Mouse (Mus musculus) left cerebral cortex, adult 2 months (tissue): ENCODE data around the gene Rab40b. TPM values are rescaled to one million over a fixed set of nuclear protein-coding genes. Genes with fewer than 3 reads are reported as not detected.

Experiments
- DNase-seq, 2 experiments: peaks; one replicate each; pipeline ENCODE4 v3.0.0; 2021 to 2022; ENCODE audit warnings: low spot score in 2 of 2, mixed read lengths in 1 of 2; ENCODE audit errors: extremely low spot score in 1 of 2
- H3K27ac ChIP-seq: fragments of 200-600 bp; 2 replicates; pipeline ENCODE4 v1.8.1; 2022
- H3K4me3 ChIP-seq: fragments of 200-600 bp; 2 replicates; pipeline ENCODE4 v1.8.1; 2022
- CTCF ChIP-seq: fragments of 200-600 bp; IDR thresholded peaks from 2 replicates; pipeline ENCODE4 v1.8.1; 2022; ENCODE audit warnings: antibody characterized with exemption, mild to moderate bottlenecking, moderate library complexity
- intact Hi-C: fragments of 180-260 bp; cut with DNase I; formaldehyde crosslinking; loops from one replicate; pipeline ENCODE4 v1.15.1; 2025
- long read RNA-seq, 2 experiments: library from polyadenylated mRNA; stranded (forward); transcript quantifications; one replicate each; pipeline ENCODE4 v2.0.0; 2021; ENCODE audit warnings: borderline mapping rate in 2 of 2
- total RNA-seq, 2 experiments: library from RNA; stranded (reverse); gene quantifications; 2 replicates each; pipeline ENCODE4 v1.2.3; 2021

Gene Rab40b
- 10 to 100 TPM; 43.5 to 53.4 TPM for total RNA-seq
- long read RNA-seq, experiment 1, transcript Rab40b-201 (6 exons, 1,861 nt), result major isoform, 39 of 48 reads
- long read RNA-seq, experiment 1, partial matches to known transcripts, result 3 of 48 reads
- long read RNA-seq, experiment 1, other reads (novel, unspliced or antisense), result 6 of 48 reads
- long read RNA-seq, experiment 2, transcript Rab40b-201 (6 exons, 1,861 nt), result major isoform, 31 of 39 reads
- long read RNA-seq, experiment 2, partial matches to known transcripts, result 3 of 39 reads
- long read RNA-seq, experiment 2, other reads (novel, unspliced or antisense), result 5 of 39 reads

DNA sequence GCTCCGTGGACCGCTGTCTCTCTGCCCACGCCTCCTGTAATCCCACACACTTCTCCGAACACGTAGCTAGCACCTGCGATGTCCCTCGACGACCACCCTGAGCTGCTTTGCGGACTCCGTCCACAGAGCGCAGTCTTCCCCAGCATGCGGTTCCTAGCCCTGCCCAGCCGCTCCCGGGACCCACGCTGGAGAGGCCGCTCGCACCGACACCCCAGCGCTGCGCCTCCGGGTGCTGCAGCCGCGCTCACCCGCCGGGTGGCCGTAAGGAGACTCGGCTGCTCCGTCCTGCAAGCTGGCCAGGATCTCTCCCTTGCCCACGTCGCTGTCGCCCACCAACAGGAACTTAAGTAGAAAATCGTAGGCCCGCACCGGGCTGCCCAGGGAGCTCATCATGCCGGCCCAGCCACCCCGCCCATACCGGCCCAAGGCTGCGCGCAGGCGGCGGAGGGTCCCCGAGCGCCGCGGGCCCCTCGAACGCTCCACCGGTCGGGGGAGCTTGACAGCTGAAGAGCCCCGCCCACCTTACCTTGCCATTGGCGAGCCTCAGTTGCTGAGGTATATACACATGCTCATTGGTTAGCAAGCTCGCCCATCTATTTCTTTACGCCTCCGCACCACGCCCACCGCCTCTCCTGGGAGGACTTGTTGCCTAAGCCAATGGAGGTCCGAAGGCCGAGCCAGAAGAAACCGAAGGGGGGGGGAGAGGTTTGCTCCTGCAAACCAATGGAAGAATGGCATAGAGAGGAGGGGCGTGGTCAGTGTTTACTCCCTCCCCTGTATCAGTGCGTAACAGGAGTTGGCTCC, at the start of gene Rab40b:
TSS of gene Rab40b (minus strand) at position 502 of the 804 bp plus-strand sequence.
- TF ChIP-seq CTCF, result no peak; the same call in 1 of the 2 replicates
- intact Hi-C loops, result loop anchor here (1.0 kb wide), 3 partner anchors 19 to 46 kb away; partner anchors contain the start of gene Fn3k
- peak within 1 kb of the TSS; percentile 88 for H3K27ac ChIP-seq
- peak; percentile 93 to 95 for DNase-seq
- H3K4me3 ChIP-seq, result peak within 1 kb of the TSS; percentile 85

DNA sequence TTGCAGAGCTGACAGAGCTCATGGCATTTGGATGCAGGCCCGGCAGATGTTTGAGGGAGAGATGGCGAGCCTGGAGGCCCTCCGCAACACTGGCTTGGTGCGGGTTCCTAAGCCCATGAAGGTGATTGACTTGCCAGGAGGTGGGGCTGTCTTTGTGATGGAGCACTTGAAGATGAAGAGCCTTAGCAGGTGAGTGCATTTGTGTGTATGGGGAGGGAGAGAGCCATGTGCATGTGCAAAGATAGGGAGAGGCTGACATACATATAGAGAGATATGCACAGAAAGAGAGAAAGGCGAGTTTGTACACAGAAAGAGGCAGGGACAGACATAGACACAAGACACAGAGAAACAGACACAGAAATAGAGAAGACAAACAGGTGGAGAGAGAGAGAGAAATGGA, 49.2 kb upstream of the Rab40b start:
- no peak for DNase-seq
- Histone ChIP-seq H3K4me3 (peak overlapping the region; percentile 15; the same call in 1 of the 2 replicates), H3K27ac (peak overlapping the region; percentile 32; the same call in 1 of the 2 replicates)
- TF ChIP-seq CTCF, result no peak
- intact Hi-C loops, result loop anchor here (10.0 kb wide), 1 partner anchor 202 kb away; the partner anchor contains the start of gene Narf

DNA sequence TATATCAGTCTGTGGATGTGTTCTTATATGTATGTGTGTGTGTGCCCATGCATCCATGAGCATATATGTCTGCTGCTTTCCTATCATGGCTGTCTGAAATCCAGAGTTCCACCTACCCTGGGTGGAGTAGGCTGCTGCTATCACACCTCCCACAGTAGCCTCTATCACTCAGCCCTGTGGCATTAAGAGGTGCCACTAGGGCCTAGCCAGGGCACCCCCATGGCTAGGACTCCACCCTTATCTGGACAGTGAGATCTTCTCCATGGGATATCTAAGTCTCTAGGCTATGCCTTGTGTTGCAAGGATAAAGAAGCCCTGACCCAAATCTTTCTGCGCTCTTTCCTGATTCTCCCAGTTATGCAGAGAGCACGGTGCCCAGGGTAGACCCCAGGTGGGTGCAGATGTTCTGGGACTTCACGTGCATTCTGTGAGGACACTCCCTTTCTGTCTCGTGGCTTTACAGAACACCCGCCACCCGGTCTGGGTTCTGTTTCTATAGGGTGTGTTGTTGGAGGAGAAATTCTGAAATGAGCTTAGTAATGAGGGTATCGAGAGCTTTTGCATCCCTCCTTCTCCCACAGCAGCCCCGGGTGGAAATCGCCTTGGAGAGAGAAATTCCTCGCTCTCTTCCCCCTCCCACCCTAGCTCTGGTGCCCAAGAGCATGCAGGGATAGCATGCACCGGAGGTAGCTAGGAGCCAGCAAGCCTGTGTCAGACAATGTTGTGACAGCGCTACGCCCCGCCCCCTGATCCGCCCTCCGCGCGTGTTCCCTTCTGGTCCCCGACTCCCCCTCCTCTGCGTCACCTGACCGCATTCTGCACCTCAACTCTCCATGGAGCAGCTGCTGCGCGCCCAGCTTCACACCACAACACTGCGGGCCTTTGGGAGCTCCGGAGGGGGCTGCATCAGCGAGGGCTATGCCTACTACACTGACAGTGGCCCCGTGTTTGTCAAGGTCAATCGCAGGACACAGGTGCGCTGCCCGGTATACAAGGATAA, 46.4 kb upstream of the Rab40b start, which contains the start of gene Fn3k:
TSS of gene Fn3k (plus strand) at position 758 of the 1,000 bp plus-strand sequence.
- Histone ChIP-seq H3K27ac (peak within 1 kb of the TSS; percentile 86), H3K4me3 (peak within 1 kb of the TSS; percentile 51)
- intact Hi-C loops, result loop anchor here (1.0 to 10.0 kb wide), 2 partner anchors 46 to 200 kb away; partner anchors contain the start of genes Narf and Rab40b
- peak; percentile 93 to 95 for DNase-seq
- no peak; the same call in 1 of the 2 replicates for TF ChIP-seq CTCF

DNA sequence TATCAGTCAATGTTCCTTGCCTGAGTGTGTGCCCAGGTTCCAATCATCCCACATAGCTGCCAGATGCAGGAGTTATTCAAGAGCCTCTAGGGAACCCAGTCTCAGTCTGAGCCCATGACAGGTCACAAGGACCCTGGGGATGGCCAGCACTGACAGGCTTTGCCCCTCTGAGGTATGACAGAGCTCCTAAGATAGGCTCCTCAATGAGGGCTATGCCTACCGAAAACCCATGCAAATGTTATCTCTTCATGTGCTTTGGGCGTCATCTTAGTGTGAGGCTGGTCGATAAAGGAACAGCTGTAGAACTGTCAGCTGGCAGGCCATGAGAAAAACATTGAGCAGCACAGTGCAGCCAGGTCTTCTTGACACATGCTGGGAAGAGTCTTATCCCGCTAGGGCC, 45.3 kb upstream of the Rab40b start:
- TF ChIP-seq CTCF, result no peak
- intact Hi-C loops, result loop anchor here (10.0 kb wide), 1 partner anchor 199 kb away; the partner anchor contains the start of gene Narf
- H3K27ac ChIP-seq, result peak overlapping the region; percentile 86
- DNase-seq, result no peak
- H3K4me3 ChIP-seq, result no peak overlapping the region

DNA sequence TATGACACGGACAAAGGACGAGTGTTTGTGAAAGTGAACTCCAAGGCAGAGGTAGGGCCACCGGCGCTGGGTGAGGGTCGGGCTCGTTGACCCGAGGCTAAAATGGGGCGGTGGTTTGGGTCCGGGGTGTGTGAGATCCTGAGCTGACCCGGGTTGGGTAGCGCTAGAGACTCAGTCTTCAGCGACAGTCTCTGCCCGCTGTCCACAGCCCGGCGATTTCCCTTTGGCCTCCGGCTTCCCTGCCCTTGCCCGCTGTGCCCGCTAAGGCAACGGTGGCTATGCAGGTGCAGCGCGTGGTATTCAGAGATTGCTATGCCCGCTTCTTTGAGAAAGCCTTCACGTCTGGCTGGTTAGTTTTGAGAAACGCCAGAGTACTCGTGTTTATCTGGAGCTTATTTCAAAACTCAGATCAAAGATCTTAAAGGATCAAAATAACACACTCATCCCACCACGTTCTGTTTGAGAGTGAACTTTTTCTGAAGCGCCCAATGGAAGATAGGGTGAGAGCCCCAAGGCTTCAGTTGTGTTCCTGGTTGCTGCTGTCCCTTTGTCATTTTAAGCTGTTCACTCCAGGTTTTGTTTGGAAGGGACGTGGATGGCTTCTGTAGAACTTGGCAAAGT, 33.6 kb upstream of the Rab40b start:
- no peak for TF ChIP-seq CTCF
- intact Hi-C loops, result loop anchor here (2.0 kb wide), 2 partner anchors 51 to 67 kb away; partner anchors contain the start of gene Wdr45b
- Histone ChIP-seq H3K27ac (peak overlapping the region; percentile 90), H3K4me3 (peak overlapping the region; percentile 93)
- no peak for DNase-seq

DNA sequence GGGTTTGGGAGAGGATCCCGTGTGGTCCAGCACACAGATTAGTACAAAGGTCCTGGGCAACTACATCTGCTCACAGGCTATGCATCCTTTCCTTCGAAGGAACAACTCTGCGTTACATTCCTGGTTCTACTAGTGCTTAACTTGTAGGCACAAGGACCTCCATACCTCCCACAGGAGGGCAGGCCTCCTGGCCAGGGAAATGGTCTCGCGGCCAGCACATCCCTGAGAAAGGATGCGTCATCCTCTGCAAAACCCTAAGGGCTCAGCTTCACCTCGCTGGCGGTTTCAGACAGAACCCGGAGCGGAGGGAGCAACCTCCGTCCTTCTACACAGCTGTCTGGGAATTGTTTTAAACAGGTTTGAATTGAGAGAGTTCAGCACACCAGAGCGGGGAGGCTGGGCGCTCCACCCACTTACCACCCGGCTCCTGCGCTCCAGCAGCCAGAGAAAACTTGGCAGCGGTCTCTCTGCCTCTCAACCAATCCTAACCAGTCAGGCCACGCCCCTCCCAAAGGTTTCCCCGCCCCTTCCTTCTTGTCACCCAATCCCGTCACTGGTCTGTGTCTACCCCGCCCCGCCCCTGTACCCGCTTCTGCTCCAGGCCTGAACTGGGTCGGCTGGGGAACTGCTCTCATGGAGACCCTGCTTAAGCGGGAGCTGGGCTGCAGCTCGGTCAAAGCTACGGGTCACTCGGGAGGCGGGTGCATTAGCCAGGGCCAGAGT, 32.9 kb upstream of the Rab40b start, which contains the start of gene Fn3krp:
TSS of gene Fn3krp (plus strand) at position 572 of the 723 bp plus-strand sequence.
- TF ChIP-seq CTCF, result no peak; the same call in 1 of the 2 replicates
- Histone ChIP-seq H3K27ac (peak within 1 kb of the TSS; percentile 90), H3K4me3 (peak within 1 kb of the TSS; percentile 93)
- peak; percentile 97 to 98 for DNase-seq
- intact Hi-C loops, result loop anchor here (2.0 kb wide), 2 partner anchors 50 to 66 kb away; partner anchors contain the start of gene Wdr45b

DNA sequence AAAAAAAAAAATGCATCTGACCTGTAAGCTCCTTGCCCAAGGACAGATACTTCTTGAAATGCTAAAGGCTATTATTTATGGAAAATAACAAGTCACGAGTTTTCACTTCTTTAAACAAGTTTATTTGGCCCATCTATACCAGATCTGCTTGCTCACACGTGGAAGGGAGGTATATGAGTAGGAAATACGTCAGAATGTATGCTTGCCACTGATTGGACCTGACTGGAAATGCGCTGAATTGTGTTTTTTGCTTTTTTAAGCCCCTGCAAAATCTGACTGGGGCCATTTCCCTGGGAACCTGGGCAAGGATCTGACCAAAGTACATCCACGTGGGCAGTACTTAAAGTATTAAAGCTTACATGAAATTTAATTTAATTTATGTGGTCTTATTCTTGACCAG, 32.3 kb upstream of the Rab40b start:
- H3K4me3 ChIP-seq, result peak overlapping the region; percentile 93; the same call in 1 of the 2 replicates
- no peak for DNase-seq
- intact Hi-C loops, result loop anchor here (2.0 kb wide), 2 partner anchors 50 to 66 kb away; partner anchors contain the start of gene Wdr45b
- TF ChIP-seq CTCF, result no peak
- H3K27ac ChIP-seq, result peak overlapping the region; percentile 87; the same call in 1 of the 2 replicates

DNA sequence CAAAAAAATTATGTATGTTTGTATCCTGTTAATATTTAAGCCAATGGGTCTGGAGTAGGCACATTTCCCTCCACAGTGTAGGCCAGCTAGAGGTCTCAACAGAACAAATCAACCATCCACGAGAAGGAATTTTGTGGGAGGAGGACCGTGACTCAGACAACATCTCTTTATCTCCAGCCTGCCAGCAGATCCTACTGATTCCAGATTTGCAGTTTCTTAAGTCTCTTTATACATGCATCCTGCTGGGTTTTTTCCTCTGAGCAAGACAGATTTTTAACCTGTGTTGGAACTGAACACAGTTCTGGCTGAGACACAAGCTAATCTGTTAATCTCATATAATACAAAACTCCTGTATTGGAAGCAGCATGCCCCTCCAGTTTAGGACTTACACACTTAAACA, 30.9 kb upstream of the Rab40b start:
- Histone ChIP-seq H3K27ac (peak overlapping the region; percentile 80), H3K4me3 (no peak overlapping the region)
- no peak for TF ChIP-seq CTCF
- no peak for DNase-seq
- intact Hi-C loops, result loop anchor here (1.0 kb wide), 1 partner anchor 31 kb away; the partner anchor contains the start of gene Rab40b

DNA sequence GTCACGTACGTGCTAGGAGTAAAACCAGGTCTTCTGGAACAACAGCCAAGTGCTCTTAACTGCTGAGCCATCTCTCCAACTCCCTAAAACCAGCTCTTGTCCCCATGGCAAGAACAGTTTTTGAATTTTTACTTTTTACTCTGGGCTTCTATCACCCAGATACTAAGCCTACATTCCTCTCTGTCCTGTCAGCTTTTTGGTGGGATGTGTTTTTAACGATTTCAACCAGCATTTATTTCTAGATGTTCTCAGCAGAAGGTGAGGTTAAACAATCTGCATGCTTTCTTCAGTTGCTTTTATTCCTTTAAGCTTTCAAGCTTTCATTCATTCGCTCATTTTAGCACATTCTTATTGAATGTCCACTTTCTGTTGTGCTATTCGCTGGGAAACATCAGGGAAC, 29.9 kb upstream of the Rab40b start:
- TF ChIP-seq CTCF, result no peak
- intact Hi-C loops, result no loop called here
- peak overlapping the region; percentile 67 for H3K27ac ChIP-seq
- DNase-seq, result no peak
- no peak overlapping the region for H3K4me3 ChIP-seq
